ENCODE assay signal across 8 mouse cellular contexts in the genomic region with DNA sequence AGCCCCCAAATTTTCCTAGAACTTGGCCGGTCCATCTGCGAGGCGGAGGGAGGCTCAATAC. TPM values are rescaled to one million over a fixed set of nuclear protein-coding genes. Genes with fewer than 3 reads are reported as not detected.
DNase-seq lines count a peak whose midpoint lies in the region; ATAC-seq and TF ChIP-seq lines count a peak whose summit lies in the region.

TSS of gene Gm21981 (minus strand) at position 14 of the 61 bp plus-strand sequence.

- H3K9me3 ChIP-seq in embryonic facial prominence, embryonic 12.5 days, result no peaks in the 10 kb centered on the region
- no peaks in the 10 kb centered on the region for H3K9me3 ChIP-seq in intestine, embryonic 15.5 days
- no peaks in the 10 kb centered on the region for H3K9me3 ChIP-seq in neural tube, embryonic 12.5 days

- peak within 1 kb of the TSS; percentile 78 for H3K4me2 ChIP-seq in embryonic facial prominence, embryonic 12.5 days (replicated peaks)
- H3K4me2 ChIP-seq in intestine, embryonic 15.5 days (replicated peaks), result peak within 1 kb of the TSS; percentile 95
- peak within 1 kb of the TSS; percentile 87 for H3K4me2 ChIP-seq in neural tube, embryonic 12.5 days (replicated peaks)

- no peaks in the 10 kb centered on the region for H3K27me3 ChIP-seq in embryonic facial prominence, embryonic 12.5 days
- no peaks in the 10 kb centered on the region; the same call in 1 of the 2 replicates for H3K27me3 ChIP-seq in intestine, embryonic 15.5 days (replicated peaks)
- H3K27me3 ChIP-seq in neural tube, embryonic 12.5 days (replicated peaks), result no peaks in the 10 kb centered on the region

- peaks cover 5% of the 10 kb centered on the region; the same call in 1 of the 2 replicates for H3K36me3 ChIP-seq in embryonic facial prominence, embryonic 12.5 days
- H3K36me3 ChIP-seq in intestine, embryonic 15.5 days, result no peaks in the 10 kb centered on the region
- H3K36me3 ChIP-seq in neural tube, embryonic 12.5 days, result peaks cover 2% of the 10 kb centered on the region; the same call in 1 of the 2 replicates

- TF ChIP-seq CTCF in layer of hippocampus, adult 2 months (conservative IDR thresholded peaks at IDR 0.05), result no peak

- intact Hi-C loops in left cerebral cortex, postnatal 4 days (cut with DNase I), result no loop called here

- peak within 1 kb of the TSS; percentile 78 for H3K4me3 ChIP-seq in layer of hippocampus, adult 2 months
- H3K4me3 ChIP-seq in embryonic facial prominence, embryonic 12.5 days, result peak within 1 kb of the TSS; percentile 80
- peak within 1 kb of the TSS; percentile 79 for H3K4me3 ChIP-seq in intestine, embryonic 15.5 days (replicated peaks)
- peak within 1 kb of the TSS; percentile 73 for H3K4me3 ChIP-seq in neural tube, embryonic 12.5 days

- H3K27ac ChIP-seq in layer of hippocampus, adult 2 months, result peak within 1 kb of the TSS; percentile 89
- peak within 1 kb of the TSS; percentile 57; the same call in 1 of the 2 replicates for H3K27ac ChIP-seq in embryonic facial prominence, embryonic 12.5 days
- peak within 1 kb of the TSS; percentile 71 for H3K27ac ChIP-seq in intestine, embryonic 15.5 days
- 0 out of 2 replicates have a peak within 1 kb of the TSS, but pooled peaks have one; percentile 3 for H3K27ac ChIP-seq in neural tube, embryonic 12.5 days

- no peak for DNase-seq in layer of hippocampus, adult 2 months (ENCODE audit: low spot score in 2 of 2)
- DNase-seq in layer of hippocampus, postnatal 10 days (ENCODE audit: low spot score in 2 of 2), result no peak
- DNase-seq in spleen, adult 18-20 months, result no peak
- DNase-seq in left cerebral cortex, postnatal 4 days, result no peak

- H3K4me1 ChIP-seq in embryonic facial prominence, embryonic 12.5 days, result peaks cover 16% of the 10 kb centered on the region; the same call in 1 of the 2 replicates
- peaks cover 16% of the 10 kb centered on the region for H3K4me1 ChIP-seq in intestine, embryonic 15.5 days (replicated peaks)
- peaks cover 11% of the 10 kb centered on the region; the same call in 1 of the 2 replicates for H3K4me1 ChIP-seq in neural tube, embryonic 12.5 days

- no peak for ATAC-seq in embryonic facial prominence, embryonic 12.5 days (ENCODE audit: insufficient number of reproducible peaks, insufficient read depth, low FRiP score, low TSS enrichment)
- no peak for ATAC-seq in intestine, embryonic 15.5 days
- no peak for ATAC-seq in neural tube, embryonic 12.5 days (ENCODE audit: low FRiP score, low read depth)
- ATAC-seq in granulocyte monocyte progenitor cell, adult 5-6 weeks (replicated peaks; ENCODE audit: poor library complexity, severe bottlenecking), result no peak

- whole genome bisulfite sequencing in embryonic facial prominence, embryonic 12.5 days, result 0% methylated on average over 3 of the region's 3 CpGs
- 2% methylated on average over 3 of the region's 3 CpGs for WGBS in intestine, embryonic 15.5 days
- 0% methylated on average over 3 of the region's 3 CpGs for WGBS in neural tube, embryonic 12.5 days

- H3K9ac ChIP-seq in embryonic facial prominence, embryonic 12.5 days, result peak within 1 kb of the TSS; percentile 84
- peak within 1 kb of the TSS; percentile 81 for H3K9ac ChIP-seq in intestine, embryonic 15.5 days
- H3K9ac ChIP-seq in neural tube, embryonic 12.5 days, result peak within 1 kb of the TSS; percentile 80

RNA-seq across cellular contexts. Expression of gene Gm21981, which starts in this region (rescaled TPM):
- total RNA-seq in layer of hippocampus, adult 2 months (2021), result 1 to 10 TPM; 4.1 to 4.4 TPM
- 1 to 10 TPM; 4.4 to 5.7 TPM for total RNA-seq in layer of hippocampus, postnatal 10 days (2021)
- 0.27 and 0.31 TPM in 2 replicates for polyA plus RNA-seq in embryonic facial prominence, embryonic 12.5 days (2016; fragmentation: Nextera tagmentation; extraction: Ambion mirVana)
- 0.18 and 0.24 TPM in 2 replicates for polyA plus RNA-seq in intestine, embryonic 15.5 days (2015; fragmentation: Nextera tagmentation; extraction: Ambion mirVana)
- 0.28 and 0.54 TPM in 2 replicates for polyA plus RNA-seq in neural tube, embryonic 12.5 days (2016; fragmentation: Nextera tagmentation; extraction: Ambion mirVana)
- total RNA-seq in left cerebral cortex, postnatal 4 days (2021), result 1 to 10 TPM; 3.6 to 7.4 TPM
- total RNA-seq in granulocyte monocyte progenitor cell, adult 5-6 weeks (2014; fragmentation: Nextera tagmentation), result not detected in 2 replicates
- 1.0 TPM in 1 of 2 replicates, not detected in the other for total RNA-seq in granulocyte monocyte progenitor cell, adult 5-6 weeks (2017)

Comparison
In these comparisons a context has a peak if more than half of its experiments do, and no peak if none do; other contexts are left out.
1. H3K27ac ChIP-seq: peak in every context shown above with its lines; median percentile 89 in layer of hippocampus, adult 2 months; 71 in intestine, embryonic 15.5 days; 57 in embryonic facial prominence, embryonic 12.5 days; 3 in neural tube, embryonic 12.5 days.